Mouse (Mus musculus): ENCODE measurements at regions not wholly inside any gene's neighbourhood (a gene's known extent, or its start where the extent isn't known, plus 50 kb on each side); places are given as distances from the start of the nearest gene placed in this dataset.
A peak's percentile ranks its signal among the peaks of the same experiment; 100 is the strongest.
"Not testable (repeated sequence)": the region's sequence is repeated elsewhere in the genome, so short reads cannot be mapped to it uniquely, and the experiment has no call there.

GRCm38 (mm10) chr17:79977154-79977571 is 81.2 kb upstream of the Atl2 start:
- no peak for DNase-seq

- DNase-seq = no peak
Measured at GRCm38 (mm10) chr17:79976518-79977100, 80.7 kb upstream of the Atl2 start.

- no peak for DNase-seq
Measured at GRCm38 (mm10) chr17:79975997-79976443, 80.1 kb upstream of the Atl2 start.

- DNase-seq = not testable (repeated sequence)
Measured at GRCm38 (mm10) chr17:79975150-79975757, 79.3 kb upstream of the Atl2 start.

- no peak for DNase-seq
Measured at GRCm38 (mm10) chr17:79971721-79972336, 75.9 kb upstream of the Atl2 start.

GRCm38 (mm10) chr17:79969500-79969972 is 73.6 kb upstream of the Atl2 start:
- no peak for DNase-seq

GRCm38 (mm10) chr17:79968819-79969218 is 72.9 kb upstream of the Atl2 start:
- no peak for DNase-seq

- no peak for DNase-seq
Measured at GRCm38 (mm10) chr17:79966981-79967380, 71.1 kb upstream of the Atl2 start.

- DNase-seq = no peak
Measured at GRCm38 (mm10) chr17:79965625-79966024, 69.7 kb upstream of the Atl2 start.

- DNase-seq = no peak
Measured at GRCm38 (mm10) chr17:79964850-79965249, 68.9 kb upstream of the Atl2 start.

GRCm38 (mm10) chr17:79963330-79963729 is 67.4 kb upstream of the Atl2 start:
- no peak for DNase-seq

GRCm38 (mm10) chr17:79961391-79961790 is 65.5 kb upstream of the Atl2 start:
- no peak for DNase-seq

- no peak for DNase-seq
Measured at GRCm38 (mm10) chr17:79960688-79961087, 64.8 kb upstream of the Atl2 start.

GRCm38 (mm10) chr17:79955267-79955666 is 59.3 kb upstream of the Atl2 start:
- DNase-seq = no peak

- DNase-seq = peak in 1 of 2 experiments; percentile 7
Measured at GRCm38 (mm10) chr17:79954624-79955244, 58.8 kb upstream of the Atl2 start.

GRCm38 (mm10) chr17:79948591-79949475 is 52.9 kb upstream of the Atl2 start:
- DNase-seq = no peak
